Mouse (Mus musculus) E14TG2a.4 (cell line): ENCODE measurements at regions not wholly inside any gene's neighbourhood (a gene's known extent, or its start where the extent isn't known, plus 50 kb on each side); places are given as distances from the start of the nearest gene placed in this dataset.

Experiments used
- CTCF ChIP-seq: conservative IDR thresholded peaks from 2 replicates; pipeline ENCODE4 v1.5.1; 2014; ENCODE audit warnings: low read length
- NANOG ChIP-seq: IDR thresholded peaks from 2 replicates; pipeline ENCODE4 v1.6.1; 2014; ENCODE audit warnings: borderline replicate concordance, low read length, mixed read lengths

DNA sequence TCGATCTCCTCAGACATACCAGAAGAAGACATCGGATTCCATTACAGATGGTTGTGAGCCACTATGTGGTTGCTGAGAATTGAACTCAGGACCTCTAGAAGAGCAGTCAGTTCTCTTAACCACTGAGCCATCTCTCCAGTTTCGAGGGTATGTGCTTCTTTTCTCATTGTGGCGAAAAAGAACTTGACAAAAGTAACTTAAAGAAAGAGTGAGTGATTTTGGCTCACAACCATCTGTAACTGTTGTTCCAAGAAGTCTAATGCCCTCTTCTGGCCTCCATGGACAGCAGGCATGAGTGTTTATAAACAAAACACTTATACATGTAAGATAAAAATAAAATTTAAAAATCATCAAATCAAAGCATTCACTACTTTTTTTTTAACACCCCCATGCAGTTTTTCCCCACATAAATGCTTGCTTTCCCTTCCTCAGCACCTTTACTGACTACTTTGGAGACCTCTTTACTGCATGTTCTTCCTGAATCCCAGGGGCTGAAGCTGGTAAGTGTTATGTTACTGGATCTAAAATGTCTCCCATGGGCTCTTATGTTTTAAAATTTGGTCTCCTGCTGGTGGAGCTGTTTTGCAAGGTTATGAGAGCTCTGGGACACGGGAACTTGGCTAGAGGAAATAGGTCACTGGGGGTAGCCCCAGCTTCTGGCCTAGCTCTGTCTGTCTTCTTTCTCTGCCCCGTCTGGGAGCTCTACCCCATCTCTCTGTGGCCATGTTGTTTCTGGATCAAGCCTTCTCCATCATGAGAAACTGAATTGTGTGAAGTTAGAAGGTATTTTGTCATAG, 521.8 kb upstream of the Nrp1 start:
- TF ChIP-seq CTCF: no peak
- TF ChIP-seq NANOG: no peak
